Mouse (Mus musculus) forelimb bud, embryonic 11.5 days (tissue): ENCODE measurements around the gene Itprid2.

ENCODE experiments used
- DNase-seq: peaks from one replicate; pipeline ENCODE4 v3.0.0-alpha.2; 2012; ENCODE audit warnings: low read depth, low spot score

Itprid2 gene

DNA sequence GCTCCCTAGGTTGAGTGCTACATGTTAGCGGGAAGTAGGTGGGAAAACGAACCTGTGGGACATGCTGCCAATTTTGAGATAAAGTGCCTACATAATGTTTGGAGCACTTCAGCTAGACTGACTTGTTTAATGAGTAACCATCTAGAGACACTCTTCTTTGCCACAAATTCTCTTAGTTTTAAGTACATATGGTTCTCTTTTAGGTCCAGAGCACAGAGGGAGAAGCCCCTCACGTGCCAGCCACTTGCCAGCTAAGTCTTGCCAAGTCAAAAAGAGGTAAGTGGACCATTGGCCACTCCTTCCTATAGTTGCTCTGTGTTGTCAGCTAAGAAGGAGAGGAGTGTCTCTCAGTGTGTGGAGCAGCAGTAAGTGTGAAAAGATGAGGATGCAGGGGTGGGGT, 16.0 kb downstream of the Itprid2 start:
- DNase-seq, result no peak

DNA sequence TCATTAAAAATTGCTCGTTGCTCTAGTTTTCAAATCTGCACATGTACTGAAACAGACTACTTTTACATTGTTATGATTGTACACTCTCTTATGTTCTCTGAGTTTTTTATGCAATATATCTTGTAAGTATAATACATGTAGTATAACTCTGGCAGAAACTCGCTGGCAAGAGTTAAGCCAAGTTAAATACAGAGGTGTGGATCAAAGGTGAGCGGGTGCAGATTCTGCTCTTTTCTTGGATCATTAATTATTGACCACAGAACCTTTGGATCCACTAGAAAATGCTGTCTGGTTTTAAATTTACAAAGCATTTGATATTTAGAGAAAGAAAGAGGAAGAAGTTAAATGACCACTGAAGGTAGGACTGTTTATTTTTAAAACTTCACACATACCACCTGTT, 16.5 kb downstream of the Itprid2 start:
- DNase-seq, result no peak

DNA sequence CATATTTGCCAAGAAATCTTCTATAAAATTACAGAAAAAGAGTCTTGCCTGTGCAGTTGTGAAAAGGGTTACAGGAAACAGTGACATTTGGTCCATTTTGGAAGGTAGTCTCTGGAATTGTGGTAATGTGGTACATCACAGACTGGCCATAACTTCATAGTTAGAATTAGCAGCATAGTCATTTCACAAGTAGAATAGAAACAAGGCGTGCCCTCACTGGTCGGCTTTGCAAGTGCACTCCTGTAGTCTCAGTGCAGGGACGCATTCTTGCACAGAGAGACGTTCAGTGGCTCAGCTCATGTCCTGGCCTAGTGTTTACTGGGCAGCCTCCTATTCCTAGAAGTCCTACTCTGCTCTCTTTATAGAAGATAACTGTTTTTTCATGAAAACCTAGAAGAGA, 17.4 kb downstream of the Itprid2 start:
- DNase-seq, result no peak

DNA sequence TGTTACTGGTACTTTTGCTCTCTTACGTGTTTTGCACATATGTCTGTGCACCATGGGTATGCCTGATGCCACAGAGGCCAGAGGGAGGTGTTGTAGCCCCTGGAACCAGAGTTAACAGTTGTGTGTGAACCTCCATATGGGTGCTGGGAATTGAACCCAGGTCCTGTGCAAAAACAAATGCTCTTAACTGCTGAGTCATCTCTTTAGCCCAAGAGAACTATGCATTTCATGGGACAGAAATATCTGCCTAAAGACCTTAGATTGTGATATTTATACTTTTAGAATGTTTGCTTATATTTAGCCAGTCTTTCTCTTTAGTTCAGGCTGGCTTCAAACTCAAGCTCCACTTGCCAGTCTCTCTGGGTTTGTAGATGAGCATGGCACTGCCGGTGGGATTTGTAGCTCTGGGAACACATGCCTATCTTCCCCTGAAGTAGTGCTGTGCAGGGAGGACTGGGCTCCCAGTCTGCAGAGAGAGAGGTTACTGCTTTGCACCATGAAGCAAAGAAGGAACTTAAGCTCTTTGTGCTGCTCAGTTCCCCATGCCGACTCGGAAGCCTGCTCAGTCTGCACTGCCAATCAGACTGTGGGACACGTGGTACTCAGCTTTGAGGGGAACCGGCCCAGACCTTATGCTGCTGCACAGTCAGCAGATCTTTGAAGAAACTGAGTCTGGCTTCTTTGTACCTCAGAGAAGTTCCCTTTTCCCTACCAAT, 18.1 kb downstream of the Itprid2 start:
- no peak for DNase-seq

DNA sequence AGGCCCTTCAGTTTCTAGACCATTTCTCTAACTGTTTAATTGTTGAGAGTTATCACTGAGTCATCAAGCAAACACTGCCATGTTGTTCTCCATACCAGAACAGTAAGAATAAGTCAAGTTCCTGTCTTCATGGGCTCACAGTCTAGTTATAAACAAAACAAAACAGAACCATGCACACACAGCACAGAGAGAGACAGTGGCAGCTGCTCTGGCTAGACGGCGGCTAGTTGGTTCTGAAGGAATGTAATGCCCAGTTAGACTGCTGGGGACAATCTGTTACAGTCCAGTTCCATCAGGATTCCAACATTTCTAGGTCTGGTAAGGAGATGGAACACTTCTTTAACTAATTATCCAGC, 18.6 kb downstream of the Itprid2 start:
- no peak for DNase-seq

DNA sequence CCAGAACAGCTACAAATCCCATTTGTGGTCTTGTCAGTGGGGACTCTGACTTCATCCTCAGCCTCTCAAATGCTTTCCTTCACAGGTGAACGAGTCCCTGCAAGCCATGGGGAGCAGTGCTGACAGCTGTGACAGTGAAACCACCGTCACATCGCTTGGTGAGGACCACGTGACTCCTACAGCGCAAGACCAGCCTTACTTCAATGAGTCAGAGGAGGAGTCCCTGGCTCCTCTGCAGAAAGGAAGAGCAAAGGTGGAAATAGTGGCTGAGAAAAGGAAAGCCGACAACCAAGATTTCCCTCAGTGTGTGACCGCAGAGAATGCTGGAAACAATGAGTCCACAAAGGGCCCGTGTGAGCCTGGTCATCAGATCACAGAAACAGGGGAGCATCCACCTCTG, 21.9 kb downstream of the Itprid2 start:
- DNase-seq, result no peak

DNA sequence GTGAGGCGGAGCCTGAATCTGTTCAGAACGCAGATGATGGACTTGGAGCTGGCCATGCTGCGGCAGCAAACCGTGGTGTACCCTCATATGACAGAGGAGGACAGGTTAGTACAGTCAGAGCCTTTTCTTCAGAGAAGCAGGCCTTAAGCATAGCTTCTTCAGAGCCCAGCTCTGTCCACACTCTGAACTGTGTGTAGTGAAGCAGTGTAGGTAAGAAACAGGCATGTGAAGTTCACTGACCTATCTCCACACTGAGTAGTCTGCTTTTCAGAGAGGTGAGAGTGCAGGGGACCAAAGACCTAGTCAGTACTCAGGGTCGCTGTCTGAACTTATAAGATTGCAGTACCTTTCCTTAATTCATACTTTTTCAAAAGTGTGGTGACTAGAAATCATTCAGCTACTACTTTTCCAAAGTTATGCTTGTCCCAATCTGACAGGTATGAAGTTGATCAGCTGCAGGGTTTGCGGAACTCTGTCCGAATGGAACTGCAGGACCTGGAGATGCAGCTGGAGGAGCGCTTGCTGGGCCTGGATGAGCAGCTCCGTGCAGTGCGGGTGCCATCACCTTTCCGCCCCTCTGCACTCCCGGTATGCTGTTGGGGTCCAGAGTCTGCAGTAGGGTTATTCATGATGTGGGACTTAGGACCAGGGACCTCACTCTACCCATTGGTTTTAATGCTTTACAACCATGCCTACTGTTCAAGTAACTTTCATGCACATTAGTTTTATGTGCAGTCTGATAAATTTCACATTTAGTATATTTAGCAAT, 25.4 kb downstream of the Itprid2 start:
- DNase-seq, result no peak

DNA sequence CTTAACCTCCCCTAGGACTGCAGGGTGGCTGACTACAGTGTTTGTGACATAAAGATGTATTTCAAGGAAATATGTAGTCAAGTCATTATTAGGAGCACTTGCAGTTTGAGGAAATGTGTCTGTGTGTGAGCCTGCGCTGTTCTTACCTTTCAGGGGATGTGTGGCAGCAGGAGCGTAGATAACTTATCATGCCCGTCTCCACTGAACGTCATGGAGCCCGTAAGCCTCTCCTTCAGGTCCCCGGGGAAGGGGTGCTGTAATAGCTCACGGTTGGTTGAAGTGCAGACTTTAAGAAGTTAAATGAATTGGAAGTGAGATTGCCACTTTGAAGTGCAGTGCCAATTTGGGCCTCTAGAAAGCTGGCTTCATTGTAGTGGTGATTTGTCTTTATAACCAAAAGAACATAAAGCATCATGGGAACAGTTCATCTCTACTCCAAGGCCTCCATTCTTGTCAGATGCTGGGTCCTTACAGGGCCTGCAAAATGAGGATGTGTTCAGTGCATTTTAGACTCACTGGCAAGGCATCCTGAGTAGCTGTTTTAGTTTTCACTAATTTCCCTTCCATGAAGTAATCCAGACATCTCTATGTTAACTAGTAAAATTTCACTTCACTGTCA, 26.4 kb downstream of the Itprid2 start:
- DNase-seq, result no peak

DNA sequence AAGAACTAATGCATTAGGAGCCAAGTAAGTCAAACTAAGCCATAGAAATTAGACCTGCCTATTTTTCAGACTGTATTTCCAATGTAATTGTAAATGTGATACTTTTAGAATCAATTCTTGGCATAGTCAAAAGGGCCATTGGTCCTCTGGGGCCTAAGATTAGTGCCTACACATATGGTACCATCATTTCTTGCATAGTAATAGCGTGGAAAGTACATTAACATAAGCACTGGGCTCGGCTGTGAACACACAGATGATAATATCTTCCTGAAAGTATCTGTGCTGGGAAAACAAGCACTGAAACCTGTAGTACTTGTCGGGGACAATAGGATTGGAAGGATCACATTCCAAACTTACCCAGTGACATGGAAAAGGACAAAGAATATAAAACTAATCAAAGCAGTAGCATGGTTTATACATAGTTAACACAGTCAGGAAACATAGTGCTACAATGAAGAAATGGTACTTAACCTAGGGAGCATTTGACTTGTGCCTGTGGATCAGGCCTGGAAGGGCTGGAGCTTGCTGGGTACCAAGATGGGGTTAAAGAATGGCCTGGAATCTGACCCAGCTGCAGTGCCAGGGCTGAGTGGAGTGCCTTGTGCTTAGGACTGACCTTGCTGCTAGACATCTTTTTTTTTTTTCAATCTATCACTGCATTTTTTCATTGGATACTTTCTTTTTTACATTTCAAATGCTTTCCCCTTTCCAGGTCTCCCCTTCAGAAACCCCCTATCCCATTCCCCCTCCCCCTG, 29.6 kb downstream of the Itprid2 start:
- no peak for DNase-seq

DNA sequence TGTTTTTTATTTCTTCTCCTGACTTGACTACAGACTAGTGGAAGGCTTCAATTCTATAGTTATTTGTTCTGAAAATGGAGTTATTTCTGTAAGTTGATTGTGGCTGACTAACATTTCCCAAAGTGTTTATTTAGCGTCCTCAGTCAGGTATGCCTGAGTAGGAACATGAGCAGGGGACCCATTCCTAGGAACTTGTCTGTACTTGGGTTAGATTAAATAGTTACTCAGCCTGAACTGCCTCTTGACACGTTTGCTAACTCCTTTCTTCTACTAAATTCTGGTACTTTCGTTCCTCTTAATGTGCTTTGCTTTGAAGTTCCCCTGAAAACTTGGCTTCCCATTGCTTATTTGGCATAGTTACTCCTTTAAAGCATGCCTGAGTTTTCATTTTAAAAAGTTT, 30.3 kb downstream of the Itprid2 start:
- DNase-seq, result no peak

DNA sequence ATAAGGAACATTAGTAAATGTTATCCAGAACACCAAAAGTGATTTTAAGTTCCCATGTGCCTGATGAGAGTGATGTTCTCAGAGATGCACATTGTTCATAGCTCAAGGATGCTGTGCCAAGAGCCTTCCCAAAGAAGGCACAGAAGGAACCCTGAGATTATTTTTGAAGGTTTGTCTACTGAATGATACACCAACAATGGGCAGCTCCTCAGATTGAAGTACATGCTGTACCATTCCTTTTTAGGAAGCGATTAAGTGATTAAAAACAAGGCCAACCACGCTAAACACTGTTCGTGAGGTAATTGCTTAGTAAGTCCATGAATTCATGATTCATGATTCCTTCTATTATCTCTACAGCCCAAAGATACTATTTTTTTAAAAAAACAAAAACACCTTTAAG, 40.1 kb downstream of the Itprid2 start:
- DNase-seq, result no peak

DNA sequence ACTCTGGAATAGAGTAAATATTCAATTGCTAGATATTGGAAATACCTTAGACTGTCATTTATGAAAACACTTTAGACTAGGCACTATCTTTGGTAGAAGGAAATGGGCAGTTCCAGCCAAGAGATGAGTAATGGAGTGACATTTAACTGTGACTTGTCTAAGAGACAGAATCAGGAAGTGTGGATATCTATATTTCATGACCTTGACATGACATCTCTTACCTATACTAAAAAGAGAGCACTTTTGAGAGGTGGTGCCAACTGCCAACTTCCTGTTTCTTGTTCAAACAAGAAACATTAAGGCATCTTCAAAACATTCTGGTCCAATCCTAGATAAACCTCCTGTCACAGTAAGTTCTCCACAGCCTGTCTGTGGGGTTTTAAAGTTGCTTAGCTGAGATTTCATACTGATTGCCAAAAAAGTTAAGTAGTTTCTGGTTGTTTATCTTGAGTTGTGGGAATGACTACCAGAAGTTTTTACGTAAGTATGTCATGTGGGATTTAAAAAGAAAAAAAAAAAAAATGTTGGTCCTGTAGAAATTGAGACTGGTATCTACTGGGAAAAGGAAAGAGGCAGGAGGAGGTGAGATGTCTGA, 42.6 kb downstream of the Itprid2 start:
- DNase-seq, result no peak

DNA sequence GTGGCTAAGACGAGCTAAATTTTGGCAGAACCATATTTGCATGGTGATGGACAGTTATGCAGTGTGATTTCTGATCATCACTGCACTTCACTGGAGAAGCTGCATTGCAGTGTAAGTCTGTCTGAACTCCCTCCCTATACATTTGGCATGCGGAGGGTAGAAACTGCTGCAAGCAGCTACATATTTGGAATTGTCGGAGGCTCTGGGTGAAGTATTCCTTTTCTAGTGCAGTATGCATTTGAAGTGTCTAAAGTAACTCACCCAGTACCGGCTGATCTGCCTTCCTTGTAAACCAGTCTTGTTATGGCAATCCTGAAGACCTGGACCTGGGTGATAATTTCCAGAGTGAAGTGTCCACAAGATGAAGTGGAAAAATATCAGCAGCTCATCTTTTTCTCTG, 46.5 kb downstream of the Itprid2 start:
- DNase-seq, result no peak

DNA sequence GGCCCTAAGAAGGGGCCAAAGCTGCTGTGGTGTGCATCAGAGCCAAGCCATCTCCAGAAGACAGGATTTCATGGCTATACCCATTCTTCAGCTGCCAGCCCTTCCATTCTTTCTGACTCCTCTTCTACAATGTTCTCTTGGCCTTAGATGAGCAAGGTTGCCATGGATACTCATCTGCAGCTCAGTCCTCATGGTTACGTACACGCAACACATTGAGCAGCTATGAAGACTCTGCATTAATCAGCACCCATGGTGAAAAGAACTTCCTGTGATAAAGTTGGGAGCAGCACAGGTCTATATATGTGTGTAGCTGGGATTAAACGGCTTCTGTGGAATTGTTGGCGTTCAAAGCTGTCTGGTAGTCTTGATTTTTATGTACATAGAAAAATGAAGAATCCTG, 48.1 kb downstream of the Itprid2 start:
- no peak for DNase-seq

DNA sequence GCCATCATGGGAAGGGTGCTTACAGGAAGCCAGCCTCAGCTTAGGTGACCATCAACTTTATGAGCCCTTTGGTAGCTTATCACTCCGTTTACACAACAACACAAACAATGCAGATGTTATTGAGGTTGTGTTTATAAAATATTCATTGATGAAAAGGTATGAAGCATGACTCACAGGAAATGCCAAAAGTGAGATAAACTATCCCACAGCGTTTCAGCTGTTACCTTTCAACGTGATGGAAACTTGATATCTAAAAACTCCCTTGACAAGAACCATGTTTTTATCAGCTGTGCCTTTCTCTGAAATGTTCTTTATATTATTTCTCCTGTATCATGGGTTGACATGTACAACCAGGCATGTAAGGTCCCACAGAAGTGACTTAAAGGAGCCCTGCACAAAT, 55.7 kb downstream of the Itprid2 start:
- no peak for DNase-seq

DNA sequence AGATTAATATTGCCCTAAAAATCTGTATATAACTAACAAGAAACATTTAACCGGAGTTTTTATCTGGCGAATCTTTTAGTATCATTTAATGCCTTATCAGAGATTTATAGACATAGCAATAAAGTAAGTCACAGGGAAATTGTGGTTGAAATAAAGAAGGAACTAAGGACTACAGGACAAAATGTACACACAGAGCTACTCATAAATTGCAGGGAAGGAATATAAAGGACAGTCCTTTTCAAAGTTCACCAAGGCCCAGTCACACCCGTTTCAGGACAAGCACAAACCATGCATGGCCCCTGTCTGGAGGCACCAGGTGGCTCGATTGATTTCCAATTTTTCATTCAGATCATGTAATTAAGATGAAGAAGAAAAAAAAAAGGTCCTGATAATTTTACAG, 60.0 kb downstream of the Itprid2 start:
- DNase-seq, result no peak

DNA sequence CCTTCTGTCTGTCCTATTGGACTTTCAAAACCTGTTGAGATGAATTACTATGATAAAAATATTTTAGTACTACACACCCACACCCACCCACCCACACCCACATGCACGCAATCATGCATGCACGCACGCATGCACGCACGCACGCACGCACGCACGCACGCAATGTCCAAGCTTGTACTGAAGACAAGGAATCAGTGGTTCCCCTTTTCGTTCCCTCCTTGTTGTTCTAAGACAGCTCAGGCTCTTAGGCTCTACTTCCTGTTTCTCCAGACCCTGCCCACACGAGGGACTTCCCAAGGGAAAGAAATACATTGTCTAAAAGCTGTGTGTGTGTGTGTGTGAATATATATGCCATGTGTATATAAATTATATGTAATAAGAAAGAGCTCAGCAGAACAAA, 60.8 kb downstream of the Itprid2 start:
- no peak for DNase-seq

DNA sequence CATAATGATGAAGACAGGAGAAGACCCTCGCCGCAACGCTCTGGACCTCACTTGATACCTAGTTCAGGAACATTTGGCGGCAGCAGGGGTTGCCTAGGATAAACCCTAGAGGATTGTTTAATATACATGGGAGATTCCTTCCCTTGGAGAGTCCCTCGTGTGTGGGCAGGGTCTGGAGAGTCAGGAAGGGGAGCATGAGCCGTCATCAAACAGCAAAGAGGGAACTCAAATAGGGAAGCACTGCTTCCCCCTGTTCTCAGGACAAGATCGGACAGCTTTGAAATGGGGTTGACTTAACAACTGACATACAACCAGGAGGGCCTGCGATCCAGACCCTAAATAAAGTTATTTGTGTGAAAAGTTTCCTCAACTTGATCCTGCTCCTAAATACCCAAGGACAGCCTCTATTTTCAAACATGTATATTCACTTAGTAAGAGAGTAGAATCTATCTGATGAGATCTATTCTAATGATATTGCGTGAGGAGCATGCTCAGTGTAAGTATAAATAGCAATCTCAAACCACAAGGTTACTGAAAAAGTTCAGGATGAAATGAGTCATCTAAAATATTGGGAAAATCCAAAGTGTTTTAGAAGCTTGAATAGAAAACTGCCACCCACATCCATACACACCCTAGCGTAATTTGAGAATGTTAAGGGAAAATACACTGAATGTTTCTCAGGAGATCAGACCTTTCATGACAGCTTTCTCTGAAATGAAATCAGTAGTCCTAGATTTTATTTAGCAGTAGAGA, 61.5 kb downstream of the Itprid2 start:
- no peak for DNase-seq

DNA sequence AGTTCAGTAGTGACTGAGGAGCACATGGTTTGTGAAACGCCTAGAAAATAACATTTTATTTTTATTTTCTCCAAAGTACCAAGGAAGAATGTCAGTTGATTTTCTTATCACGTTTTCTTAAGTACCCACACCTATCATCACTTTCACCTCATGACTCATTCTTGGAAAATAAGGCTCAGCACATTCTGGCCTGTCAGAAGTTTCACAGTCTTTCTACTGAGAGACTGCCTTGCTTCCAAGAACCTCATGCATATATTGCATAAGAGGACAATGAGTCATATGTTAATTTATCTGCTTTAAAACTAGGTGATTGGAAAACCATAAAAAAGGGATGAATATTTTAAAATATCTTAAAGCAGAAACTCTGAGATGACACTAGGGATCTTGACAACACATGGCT, 63.0 kb downstream of the Itprid2 start:
- DNase-seq, result no peak

DNA sequence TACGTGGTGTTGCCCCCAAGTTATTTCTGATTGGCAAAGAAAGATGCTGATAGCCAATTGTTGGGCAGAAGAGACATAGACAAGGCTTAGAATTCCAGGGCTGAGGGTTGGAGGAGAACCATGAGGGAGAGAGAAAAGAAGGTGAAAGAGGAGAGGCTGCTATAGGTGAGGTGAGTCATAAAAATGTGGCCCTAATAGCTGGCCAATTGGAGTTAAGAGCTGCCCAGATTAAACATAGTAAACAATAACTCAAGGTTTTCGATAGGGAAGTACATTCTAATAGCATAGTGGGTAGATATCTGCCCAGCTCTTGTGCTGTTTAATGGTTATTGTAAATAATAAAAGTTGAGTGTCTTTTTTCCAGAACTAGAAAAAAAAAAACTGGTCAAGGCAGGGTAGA, 69.6 kb downstream of the Itprid2 start:
- no peak for DNase-seq

DNA sequence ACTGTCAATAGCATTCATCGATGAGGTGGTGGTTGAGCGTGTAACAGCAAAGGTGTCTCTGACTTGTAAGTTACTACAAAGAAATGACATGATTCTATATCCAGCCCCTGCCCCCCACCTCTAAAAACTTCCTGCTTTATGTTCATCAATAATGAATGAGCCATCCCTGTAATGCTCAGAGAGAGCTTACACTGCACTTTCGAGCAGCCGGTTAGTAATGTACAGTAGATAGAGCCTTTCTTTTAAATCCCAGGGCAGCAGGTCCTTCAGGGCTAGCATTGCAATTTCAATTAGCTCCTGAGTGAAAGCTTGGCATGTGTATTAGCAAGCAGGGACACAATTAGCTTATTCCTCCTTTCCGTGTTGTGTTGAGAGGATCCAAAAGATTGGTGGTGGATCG, 72.4 kb downstream of the Itprid2 start, which contains the start of gene Ppp1r1c:
Gene Ppp1r1c, plus strand, starts transcription at position 206 of the 400 bp plus-strand sequence.
- DNase-seq, result no peak
